Mouse (Mus musculus) cortical plate, adult 2 months (tissue): Measurements from ENCODE around the gene Hal. TPM values are rescaled to one million over a fixed set of nuclear protein-coding genes. Genes with fewer than 3 reads are reported as not detected.

Source experiments
- H3K27ac ChIP-seq: fragments of 200-500 bp; 2 replicates; pipeline ENCODE4 v1.5.1; 2012; ENCODE audit warnings: low read length, control low read depth, inconsistent platforms; ENCODE audit not compliant: insufficient read depth
- H3K4me1 ChIP-seq: fragments of 200-500 bp; 2 replicates; pipeline ENCODE4 v1.6.1; 2011; ENCODE audit warnings: low read length; ENCODE audit not compliant: control insufficient read depth, insufficient read depth
- H3K4me3 ChIP-seq: fragments of 200-500 bp; 2 replicates; pipeline ENCODE4 v1.5.1; 2011; ENCODE audit warnings: mild to moderate bottlenecking, low read length, control low read depth; ENCODE audit not compliant: insufficient read depth
- CTCF ChIP-seq: fragments of 200-500 bp; IDR thresholded peaks from 2 replicates; pipeline ENCODE4 v1.5.1; 2011; ENCODE audit warnings: mild to moderate bottlenecking, control low read depth, low read length; ENCODE audit not compliant: insufficient read depth; ENCODE audit errors: extremely low read depth
- POLR2A ChIP-seq: fragments of 200-500 bp; IDR thresholded peaks from 2 replicates; pipeline ENCODE4 v1.6.1; 2011; ENCODE audit warnings: mild to moderate bottlenecking, low read length, control low read depth; ENCODE audit not compliant: insufficient read depth; ENCODE audit errors: extremely low read depth
- polyA plus RNA-seq: library from polyadenylated mRNA; depleted of rRNA; stranded (reverse); fragments of >200 nt; gene quantifications from 2 replicates; pipeline ENCODE4 v1.2.3, GENCODE M21; 2012

The Hal gene
- polyA plus RNA-seq, 1 experiment = not detected

GRCm38 (mm10) chr10:93509532-93510153 lies 21.1 kb downstream of the Hal start:
- no peak overlapping the region for H3K4me3 ChIP-seq
- H3K27ac ChIP-seq = no peak overlapping the region
- no peak for TF ChIP-seq POLR2A
- no peak for TF ChIP-seq CTCF
- H3K4me1 ChIP-seq = no peaks in the 10 kb centered on the region

GRCm38 (mm10) chr10:93515419-93515818 lies 26.9 kb downstream of the Hal start:
- H3K4me1 ChIP-seq = no peaks in the 10 kb centered on the region
- no peak overlapping the region for H3K27ac ChIP-seq
- no peak overlapping the region for H3K4me3 ChIP-seq
- TF ChIP-seq POLR2A = no peak
- no peak for TF ChIP-seq CTCF

GRCm38 (mm10) chr10:93515927-93516326 lies 27.4 kb downstream of the Hal start:
- no peak overlapping the region for H3K4me3 ChIP-seq
- no peaks in the 10 kb centered on the region for H3K4me1 ChIP-seq
- no peak overlapping the region for H3K27ac ChIP-seq
- no peak for TF ChIP-seq CTCF
- TF ChIP-seq POLR2A = no peak

GRCm38 (mm10) chr10:93517754-93518153 lies 29.2 kb downstream of the Hal start:
- H3K27ac ChIP-seq = no peak overlapping the region
- TF ChIP-seq CTCF (no peak), POLR2A (no peak)
- no peak overlapping the region for H3K4me3 ChIP-seq
- no peaks in the 10 kb centered on the region for H3K4me1 ChIP-seq

- H3K27ac ChIP-seq = no peak overlapping the region
- TF ChIP-seq CTCF (no peak), POLR2A (no peak)
- no peaks in the 10 kb centered on the region for H3K4me1 ChIP-seq
- no peak overlapping the region for H3K4me3 ChIP-seq
Observed at GRCm38 (mm10) chr10:93518186-93518585, 29.6 kb downstream of the Hal start.

GRCm38 (mm10) chr10:93518620-93519019 lies 30.1 kb downstream of the Hal start:
- no peak overlapping the region for H3K27ac ChIP-seq
- TF ChIP-seq POLR2A (no peak), CTCF (no peak)

GRCm38 (mm10) chr10:93519159-93519558 lies 30.6 kb downstream of the Hal start:
- no peak overlapping the region for H3K27ac ChIP-seq
- TF ChIP-seq CTCF (no peak), POLR2A (no peak)
- H3K4me3 ChIP-seq = no peak overlapping the region
- H3K4me1 ChIP-seq = no peaks in the 10 kb centered on the region

More at GRCm38 (mm10) chr10:93518620-93519019, 30.1 kb downstream of the Hal start:
- H3K4me3 ChIP-seq = no peak overlapping the region
- H3K4me1 ChIP-seq = no peaks in the 10 kb centered on the region

GRCm38 (mm10) chr10:93519756-93520155 lies 31.2 kb downstream of the Hal start:
- Histone ChIP-seq H3K27ac (no peak overlapping the region), H3K4me1 (no peaks in the 10 kb centered on the region), H3K4me3 (no peak overlapping the region)
- TF ChIP-seq POLR2A = no peak
- TF ChIP-seq CTCF = no peak

GRCm38 (mm10) chr10:93520994-93521393 lies 32.4 kb downstream of the Hal start:
- Histone ChIP-seq H3K4me3 (no peak overlapping the region), H3K4me1 (no peaks in the 10 kb centered on the region), H3K27ac (no peak overlapping the region)
- TF ChIP-seq CTCF = no peak
- TF ChIP-seq POLR2A = no peak

GRCm38 (mm10) chr10:93525329-93525728 lies 36.8 kb downstream of the Hal start:
- Histone ChIP-seq H3K4me3 (no peak overlapping the region), H3K27ac (no peak overlapping the region), H3K4me1 (no peaks in the 10 kb centered on the region)
- TF ChIP-seq POLR2A (no peak), CTCF (no peak)

GRCm38 (mm10) chr10:93538287-93538686 lies 49.7 kb downstream of the Hal start:
- Histone ChIP-seq H3K4me1 (0 out of 2 replicates have a peak, but pooled peaks cover 2% of the 10 kb centered on the region), H3K4me3 (no peak overlapping the region), H3K27ac (no peak overlapping the region)
- TF ChIP-seq CTCF (no peak), POLR2A (no peak)
